Mouse (Mus musculus): ENCODE measurements at regions not wholly inside any gene's neighbourhood (a gene's known extent, or its start where the extent isn't known, plus 50 kb on each side); places are given as distances from the start of the nearest gene placed in this dataset.

DNA sequence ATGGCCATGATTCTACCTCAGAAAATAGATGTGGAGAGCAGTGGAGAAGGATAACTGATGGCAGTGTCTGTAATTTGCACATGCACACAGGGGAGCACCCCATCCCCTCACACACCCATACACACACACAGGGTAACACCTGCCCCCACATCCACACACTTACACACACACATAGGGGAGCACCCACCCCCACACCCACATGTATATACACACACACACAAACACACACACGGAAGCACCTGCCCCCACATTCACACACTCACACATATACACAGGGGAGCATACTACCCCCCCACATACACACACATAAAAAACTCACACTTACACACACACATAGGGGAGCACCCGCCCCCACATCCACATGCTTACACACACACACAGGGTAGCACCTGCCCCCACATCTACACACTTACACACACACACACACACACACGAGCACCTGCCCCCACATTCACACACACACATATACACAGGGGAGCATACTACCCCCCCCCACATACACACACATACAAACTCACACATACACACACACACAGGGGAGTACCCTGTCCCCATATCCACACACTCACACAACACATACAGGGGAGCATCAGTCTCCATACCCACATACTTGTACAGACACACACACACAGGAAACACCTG, 265.8 kb downstream of the Lmo4 start:
- DNase-seq: no peak

DNA sequence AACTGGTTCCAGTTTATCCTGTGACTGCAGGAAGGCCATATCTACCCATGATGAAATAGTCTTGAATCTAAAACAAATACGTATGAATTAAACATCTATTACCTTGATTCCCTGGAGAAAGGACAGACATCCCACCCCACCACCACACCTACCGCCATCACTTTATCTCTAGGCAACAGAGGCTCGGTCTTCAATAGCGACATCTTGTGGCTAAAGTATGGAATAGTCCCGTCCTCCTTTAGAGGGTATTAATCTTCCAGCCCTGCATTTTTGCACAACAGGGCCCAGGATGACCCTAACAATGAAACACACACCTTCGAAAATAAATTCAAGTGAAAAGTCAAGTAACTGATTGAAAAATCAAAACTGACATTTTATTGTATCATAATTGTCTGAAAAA, 279.7 kb downstream of the Lmo4 start:
- DNase-seq: no peak

DNA sequence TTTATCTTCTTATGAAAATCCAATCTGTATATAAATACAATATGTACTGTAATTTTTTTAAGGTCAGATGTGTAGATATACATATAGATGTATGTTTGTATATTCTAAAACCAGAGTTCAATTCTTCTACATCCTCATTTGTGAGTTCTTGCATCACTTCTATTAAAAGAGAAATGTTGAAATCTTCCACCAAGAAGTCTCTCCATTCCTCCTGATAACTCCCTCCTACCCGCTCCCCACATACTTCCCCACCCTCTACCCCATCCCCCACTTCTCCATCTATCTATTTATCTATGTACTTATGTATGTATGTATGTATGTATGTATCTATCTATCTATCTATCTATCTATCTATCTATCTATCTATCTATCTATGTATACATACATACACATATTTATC, 285.3 kb downstream of the Lmo4 start:
- DNase-seq: no peak

DNA sequence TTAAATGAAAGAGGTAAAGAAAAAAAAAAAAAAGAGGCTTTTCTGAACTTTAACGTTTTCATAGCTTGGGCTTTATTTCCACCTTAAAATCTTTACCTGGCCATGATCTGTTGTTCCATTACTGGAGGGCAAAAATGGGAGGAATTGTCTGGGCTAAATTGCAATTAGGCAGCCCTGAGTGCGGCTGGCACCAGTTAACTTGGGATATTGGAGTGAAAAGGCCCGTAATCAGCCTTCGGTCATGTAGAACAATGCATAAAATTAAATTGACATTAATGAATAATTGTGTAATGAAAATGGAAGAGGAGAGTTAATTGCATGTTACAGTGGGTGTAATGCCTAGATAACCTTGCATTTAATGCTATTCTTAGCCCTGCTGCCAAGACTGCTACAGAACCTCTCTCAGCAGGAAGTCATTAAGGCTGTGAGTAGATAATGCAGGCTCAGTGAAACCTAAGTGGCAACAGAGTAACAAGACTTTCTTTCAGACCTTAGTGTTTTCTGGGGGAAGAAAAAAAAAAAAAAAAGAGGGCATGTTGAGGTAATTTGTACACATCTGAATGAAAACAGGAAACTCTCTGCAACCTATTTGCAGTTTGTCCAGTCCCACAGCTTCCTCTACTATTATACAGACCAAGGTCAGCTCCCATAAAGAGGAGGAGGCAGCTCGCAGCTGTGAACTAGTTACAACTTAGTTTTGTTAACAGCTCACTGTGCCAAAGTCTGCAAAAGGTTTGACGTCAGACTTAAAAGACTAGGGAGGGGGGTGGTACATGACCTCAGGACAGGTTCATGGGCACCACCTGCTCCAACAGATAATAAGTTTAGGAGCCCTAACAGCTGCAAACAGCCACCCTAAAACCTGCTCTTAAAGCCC, 290.4 kb downstream of the Lmo4 start:
- DNase-seq: no peak

DNA sequence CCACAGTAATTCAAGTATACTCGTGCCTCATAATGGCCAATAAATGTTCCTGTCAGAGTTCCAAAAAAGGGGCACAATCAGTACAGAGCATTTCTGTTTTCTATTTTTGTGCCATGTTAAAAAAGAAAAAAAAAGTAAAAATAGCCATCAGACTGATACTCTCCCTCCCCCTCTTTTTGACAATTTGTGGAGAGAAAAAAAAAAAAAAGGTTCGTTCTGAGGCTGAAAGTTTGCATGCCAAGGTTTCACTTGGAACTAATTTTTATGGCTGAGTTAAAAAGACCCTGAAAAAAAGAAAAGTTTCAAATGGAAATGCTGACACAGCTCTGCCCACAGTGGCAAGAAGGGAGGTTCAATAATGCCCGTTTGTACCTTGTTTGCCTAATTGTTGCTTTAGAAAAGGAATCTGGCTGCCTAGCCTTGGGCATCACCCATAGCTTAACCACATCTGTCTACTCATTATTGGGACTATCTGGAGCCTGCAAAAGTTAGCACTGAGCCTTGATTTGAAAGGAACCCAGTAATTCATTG, 291.9 kb downstream of the Lmo4 start:
- DNase-seq: no peak

DNA sequence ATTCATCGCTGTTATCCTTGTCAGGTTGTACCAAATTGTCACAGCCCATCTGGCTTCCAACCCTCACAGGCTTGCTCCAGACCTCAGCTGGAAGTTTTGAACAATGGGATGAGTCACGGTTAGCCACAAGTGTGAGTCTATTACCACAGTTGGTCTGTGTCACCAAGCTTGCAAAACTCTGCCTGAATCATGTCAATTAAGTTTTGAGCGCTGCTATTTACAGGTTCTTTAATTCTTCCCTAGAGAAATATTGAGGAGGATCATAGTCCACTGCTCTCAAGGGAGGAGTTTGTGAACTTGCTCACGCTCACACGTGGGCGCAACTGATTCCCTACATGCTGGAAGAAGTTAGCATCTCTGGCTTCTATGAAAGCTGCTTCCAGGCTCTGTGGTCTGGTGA, 292.6 kb downstream of the Lmo4 start:
- peak; percentile 4 for DNase-seq

DNA sequence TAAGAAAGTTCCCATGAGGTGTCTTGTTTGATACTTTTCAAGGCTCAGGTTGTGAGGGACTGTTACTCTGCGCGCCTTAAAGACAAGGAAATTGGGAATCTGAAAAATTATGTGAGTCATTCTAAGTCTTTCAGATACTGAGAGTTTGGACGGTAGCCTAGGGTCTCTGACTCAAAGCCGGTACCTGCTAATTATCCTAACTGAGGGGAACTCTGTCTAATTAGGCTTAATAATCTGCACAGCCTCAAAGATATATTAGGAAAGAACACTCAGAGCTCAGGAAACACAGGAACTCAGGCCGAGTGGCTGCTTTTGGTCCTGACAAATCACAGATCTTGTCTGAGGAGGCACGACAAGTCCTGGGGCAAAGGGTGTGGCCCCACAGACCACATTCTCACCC, 295.7 kb downstream of the Lmo4 start:
- no peak for DNase-seq

DNA sequence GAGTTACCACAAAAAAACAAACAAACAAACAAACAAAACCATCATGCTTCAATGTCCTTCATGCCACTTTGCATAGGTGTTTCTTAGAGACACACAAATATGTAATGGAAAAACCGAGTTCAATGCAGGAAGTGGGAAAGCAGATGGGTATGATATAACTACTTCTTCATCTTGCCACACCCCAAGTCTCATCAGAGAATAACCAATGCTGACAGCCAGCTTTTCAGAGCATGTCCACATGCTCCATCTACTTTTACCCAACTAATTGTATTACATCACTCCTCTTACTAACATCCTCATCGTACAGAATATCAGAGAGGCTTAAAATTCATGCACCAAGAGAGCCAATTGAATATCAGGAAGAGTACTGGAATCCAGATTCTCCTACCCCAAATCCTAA, 301.6 kb downstream of the Lmo4 start:
- no peak for DNase-seq

DNA sequence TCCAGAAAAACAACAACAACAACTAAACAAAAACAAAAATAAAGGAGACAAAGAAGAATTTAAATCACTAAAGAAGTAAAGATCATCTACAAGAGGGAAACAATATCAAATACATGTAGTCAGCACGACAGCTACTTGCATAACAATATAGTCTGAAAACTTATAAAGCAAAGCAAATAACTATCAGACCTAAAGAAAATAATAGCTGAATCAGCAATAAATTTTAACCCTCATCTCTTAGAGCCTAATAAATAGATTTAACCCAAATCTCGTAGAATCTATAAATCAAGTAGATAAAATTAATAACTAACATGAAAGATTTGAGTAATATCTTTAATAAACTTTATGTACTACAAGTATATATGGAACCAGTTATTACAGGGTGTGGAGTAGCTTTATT, 324.2 kb downstream of the Lmo4 start:
- no peak for DNase-seq

DNA sequence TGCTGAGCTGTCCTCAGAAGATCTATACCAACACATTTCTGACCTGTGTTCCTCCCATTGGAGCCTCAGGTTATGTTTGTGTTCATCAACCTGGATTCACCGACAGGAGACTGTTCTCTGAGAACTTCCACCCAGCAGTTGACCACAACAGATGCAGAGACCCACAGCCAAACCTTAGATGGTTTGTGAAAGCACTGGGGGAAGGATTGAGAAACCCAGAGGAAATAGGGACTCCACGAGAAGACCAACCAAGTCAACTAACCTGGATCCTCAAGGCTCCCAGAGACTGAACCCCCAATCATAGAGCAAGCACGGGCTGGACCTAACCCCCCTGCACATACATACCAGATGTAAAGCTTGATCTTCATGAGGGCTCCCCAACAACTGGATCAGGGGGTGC, 331.1 kb downstream of the Lmo4 start:
- DNase-seq: no peak

DNA sequence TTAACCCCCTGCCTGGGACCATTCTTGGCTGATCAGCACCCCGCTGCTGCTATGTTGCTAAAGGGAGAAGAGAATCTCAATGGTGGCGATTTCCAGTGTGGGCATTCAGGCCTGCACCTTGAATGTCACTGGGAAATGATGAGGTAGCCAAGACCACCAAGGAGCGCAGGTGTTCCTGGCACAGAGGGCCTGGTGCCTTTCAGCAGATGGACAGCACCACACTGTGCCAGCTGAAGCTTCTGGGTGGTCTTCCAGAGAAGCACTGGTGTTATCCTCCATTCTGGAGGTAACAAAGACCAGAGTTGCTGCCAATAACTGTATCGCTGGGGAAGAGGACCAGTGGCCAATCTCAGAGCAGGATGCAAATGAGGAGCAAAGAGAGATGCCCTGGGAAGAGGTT, 338.5 kb downstream of the Lmo4 start:
- no peak for DNase-seq

DNA sequence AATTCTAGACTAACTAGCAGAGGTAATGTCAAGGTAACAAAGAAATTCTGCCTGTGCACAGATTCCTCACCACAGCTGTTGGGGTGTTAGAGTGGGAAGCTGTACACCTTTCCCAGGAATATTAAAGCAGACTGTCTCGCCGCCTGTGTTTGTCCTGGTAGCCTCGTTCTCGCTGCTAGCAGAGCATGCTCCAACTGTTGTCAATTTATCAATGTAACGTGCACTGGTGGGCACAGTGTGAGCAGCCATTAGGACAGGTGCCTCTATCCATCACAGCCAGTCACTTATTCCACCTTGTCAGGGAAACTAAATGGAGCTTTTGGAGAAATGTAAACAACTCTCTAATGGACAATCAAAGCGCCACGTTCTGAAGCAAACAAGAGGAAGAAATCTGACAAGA, 339.4 kb downstream of the Lmo4 start:
- DNase-seq: no peak

DNA sequence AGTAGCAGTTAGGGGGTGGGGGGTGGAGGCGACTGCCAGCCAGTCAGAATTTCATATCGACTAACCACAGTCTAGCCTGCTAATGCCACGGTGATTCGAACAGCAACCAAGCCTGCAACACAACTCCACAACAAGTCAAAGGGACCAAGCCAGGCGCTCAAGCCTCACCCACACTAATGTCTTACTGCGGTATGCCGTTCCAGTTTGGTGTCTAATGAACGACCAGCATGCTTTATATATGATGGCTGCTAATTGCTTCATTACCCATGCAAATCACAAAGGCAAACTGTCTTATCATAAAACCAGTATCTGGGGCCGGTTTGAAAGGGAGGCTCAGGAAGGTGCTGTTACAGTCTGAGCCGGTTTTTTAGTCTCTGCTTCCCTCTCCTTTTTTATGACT, 340.5 kb downstream of the Lmo4 start:
- no peak for DNase-seq

DNA sequence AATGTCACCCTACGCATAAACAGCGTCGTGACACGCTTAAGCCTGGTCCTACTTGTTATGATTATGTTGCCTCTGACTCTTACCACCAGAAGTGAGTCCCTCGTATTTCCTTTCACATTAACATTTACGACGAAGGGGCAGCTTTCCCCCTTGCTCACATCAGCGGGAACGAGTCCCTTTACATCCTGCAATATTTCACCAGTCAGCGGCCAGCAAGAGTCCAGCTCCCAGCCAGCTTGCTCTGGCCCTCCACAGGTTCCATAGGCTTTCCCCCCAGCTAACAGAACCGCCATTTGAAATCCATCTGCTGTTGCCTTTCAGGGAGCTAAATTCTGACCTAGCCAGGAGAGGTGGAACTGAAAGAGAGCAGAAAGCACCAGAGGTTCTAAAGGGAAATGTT, 342.5 kb downstream of the Lmo4 start:
- no peak for DNase-seq

DNA sequence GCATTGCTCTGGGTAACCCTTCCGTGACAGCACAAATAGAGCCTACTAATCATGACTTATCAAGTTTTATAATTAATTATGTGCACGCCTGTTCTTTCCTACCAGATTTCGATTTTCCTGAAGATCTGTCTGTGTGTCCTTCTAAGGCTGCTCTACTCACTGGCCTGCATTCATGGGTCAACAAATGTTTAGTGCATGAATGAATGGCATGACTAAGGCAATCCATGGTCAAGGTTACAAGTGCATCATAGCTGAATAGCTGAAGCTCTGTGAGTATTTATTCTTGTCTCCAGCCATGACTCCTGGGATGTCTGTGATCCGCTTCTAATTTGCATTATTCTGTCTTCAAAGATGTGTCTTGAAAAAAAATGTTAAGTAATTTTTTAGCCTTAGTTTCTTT, 343.2 kb downstream of the Lmo4 start:
- no peak for DNase-seq

DNA sequence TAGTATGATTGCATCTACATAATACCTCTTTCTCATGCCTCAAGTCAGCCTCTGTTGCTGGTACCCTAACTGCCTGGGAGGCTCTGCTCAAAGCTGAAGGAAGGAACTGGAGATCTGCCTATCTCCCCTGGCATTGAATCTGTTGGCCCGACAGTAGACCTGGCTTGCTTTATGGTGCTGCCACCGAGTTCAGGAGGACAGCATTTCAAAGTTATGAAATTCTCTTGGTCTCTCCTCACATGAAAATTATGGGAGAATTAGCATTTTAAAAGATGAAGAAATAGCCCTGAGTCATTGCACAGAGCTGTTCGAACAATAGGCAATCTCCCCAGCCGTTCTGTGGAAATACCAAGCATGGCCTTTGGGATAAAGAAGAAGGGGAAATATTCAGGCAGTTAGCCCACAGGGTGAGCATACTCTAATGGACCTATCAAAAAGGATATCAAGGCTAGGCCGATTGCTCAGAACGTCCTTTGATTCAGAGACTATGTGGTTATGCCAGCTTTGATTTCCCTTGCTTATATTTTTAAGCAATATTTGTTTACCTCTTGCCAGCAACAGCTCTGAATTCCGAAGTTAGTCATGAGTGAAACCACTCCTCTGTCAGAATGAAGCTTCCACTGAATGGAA, 369.3 kb downstream of the Lmo4 start:
- DNase-seq: peak; percentile 7

DNA sequence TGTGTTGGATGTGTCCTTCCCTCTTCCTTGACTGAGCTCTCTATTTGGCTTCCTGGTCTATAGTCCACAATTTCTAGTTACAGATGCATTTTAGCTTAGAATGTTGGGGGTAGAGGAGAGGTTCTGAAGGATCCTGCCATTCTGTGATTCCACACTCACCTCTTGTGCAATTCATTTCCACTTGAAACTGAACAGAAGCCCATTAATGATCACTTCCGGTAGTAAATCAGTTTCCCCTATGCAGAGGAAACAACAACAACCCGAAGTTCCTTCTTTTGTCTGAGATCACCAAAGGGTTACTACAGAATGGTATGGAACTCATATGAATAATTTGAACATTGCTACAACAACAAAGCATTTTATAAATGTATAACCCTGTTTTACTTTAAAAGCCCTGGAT, 370.3 kb downstream of the Lmo4 start:
- DNase-seq: no peak

DNA sequence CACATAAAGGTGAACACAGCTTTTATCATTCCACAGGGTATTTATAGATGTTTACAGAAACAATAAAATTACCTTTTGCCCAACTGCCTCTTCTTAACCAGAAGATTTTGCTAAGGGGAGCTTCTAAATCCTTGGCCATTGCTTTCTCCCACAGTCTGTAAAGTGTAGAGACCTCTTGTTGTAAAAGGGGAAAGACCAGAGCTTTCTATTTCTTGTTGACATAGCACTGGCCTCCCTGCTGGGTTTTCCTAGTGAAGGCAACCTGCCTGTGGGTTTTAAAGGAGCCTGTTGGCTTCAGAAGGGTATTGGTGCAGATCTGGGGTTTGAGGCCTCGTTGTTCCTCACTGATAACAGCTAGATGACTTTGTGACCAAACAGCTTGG, 381.6 kb downstream of the Lmo4 start:
- no peak for DNase-seq

DNA sequence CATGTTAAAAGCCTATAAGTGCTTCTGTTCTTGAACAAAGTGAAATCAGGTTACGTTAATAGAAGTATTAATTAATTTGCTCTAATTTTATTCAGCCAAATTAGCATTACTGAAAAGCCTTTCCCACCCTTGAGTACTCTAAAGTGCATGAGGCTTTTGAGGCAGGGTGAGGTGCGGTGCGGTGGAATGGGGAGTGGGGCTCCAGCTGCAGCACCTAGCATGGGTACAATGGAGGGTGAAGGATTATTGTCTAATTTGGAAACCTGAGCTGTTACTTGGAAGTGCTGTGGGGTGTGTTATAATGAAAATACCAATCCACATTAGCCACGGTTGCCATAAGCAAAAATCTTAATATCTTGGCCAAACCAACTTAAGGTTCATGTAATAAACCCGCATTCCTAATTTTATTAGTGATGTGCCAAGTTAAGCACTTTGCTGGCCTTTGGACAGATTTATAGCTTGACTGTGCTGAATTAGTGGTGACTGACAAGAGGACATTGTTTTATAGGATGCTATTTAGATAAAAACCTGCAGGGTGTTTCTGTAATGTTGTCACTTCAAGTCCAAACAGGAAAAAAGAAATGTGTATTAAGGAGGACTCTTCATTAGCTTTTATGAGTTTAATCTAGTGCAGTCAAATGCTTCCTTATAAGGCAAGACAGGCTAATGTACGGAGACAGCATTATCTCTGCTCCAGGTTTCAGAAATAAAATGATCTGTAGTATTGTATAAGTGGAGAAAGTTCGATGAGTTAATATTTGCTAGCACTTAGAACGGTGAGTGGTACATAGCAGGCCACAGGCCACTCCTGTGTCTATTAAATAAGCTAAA, 382.2 kb downstream of the Lmo4 start:
- DNase-seq: no peak

DNA sequence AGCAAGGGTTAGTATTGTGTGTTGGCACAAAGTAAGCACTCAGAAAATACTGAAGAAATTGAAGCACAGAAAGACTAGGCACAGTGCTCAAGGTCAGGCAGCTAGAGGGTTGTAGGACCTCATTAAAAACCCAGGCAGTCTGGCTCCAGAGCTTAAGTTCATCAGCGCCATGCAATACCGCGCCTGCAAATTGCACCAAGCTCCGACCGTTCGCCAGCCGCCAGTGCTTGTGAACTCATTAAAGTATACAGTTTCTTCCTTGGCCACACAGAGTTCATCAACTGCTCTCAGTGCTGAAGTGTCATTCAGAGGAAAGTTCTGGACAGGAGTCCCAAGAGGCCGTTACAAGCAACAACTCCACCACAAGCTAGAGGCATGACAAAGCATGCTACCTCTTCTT, 397.5 kb downstream of the Lmo4 start:
- DNase-seq: no peak

DNA sequence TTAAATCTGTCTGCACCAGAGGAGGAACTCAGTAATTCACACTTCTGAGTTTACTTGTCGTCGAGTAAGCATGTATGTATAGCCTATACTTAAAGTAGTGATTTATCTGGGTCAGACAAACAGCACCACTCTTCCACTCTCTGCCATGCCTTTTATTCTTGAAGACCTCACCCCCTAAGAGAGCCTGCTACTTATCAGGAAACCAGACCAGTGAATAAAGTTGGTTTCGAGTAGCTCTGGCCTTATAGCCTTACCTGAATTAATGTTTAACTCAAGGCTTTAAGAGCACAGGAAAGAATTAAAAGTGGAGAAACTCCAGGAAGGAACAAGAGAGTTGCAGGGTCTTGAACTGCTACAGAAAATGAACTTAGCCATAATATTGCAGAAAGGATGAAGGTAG, 398.1 kb downstream of the Lmo4 start:
- DNase-seq: no peak

DNA sequence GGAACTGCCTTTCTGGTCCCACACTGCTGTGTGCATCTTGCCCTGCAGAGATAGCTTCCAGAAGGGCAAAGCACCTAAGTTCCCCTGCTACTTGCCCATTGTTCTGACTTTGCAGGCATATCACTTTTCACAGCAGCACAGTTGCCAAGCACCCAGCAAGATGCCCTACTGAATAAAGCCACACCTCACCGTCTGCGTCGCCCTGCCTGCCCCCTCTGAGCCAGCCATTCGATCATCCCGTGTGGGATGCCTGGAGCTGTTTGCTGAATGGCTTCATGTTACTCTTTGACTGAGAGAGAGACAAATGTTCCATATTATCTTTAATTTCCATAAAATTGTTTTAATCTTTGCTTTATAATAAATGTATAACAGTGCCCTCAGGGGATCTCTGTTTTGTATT, 407.2 kb downstream of the Lmo4 start:
- no peak for DNase-seq

DNA sequence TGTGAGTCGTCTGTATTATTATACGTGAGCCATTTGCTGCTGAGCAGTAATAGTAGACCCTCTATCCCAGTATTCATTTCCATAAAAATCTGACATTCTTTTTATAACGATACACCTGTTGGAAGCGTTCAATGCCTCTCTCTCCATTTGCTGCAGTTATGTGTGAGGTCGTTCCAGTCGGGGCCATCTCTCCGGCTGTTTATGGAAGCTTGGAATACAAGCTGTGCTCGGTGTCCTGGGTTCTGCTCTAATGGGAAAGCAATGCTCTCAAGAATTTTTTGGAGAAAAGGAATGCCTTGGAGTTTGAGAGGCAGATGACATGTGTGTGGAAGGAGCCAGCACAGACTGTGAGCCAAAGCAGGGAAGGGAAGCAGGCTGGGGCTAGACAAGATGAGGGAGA, 414.1 kb downstream of the Lmo4 start:
- DNase-seq: no peak

All from adrenal gland, postnatal 25 days (tissue).